Mouse (Mus musculus): ENCODE data around the gene Sbf2. TPM values are rescaled to one million over a fixed set of nuclear protein-coding genes. Genes with fewer than 3 reads are reported as not detected.
A peak's percentile ranks its signal among the peaks of the same experiment; 100 is the strongest.
"Not testable (repeated sequence)": the region's sequence is repeated elsewhere in the genome, so short reads cannot be mapped to it uniquely, and the experiment has no call there.

The Sbf2 gene
- polyA plus RNA-seq, 1 experiment from 2014 or later: 48.8 TPM

GRCm38 (mm10) chr7:110615151-110615631 is 469 bp upstream of the Sbf2 start:
- Histone ChIP-seq H3K36me3 (ENCODE audit: control insufficient read depth, insufficient read depth, low read length) (no peaks in the 10 kb centered on the region), H3K4me3 (ENCODE audit: low read depth, low read length) (peak overlapping the region; percentile 83), H3K4me2 (replicated peaks; ENCODE audit: low read depth, low read length) (peak overlapping the region; percentile 54), H3K9ac (replicated peaks; ENCODE audit: low read depth, low read length) (peak overlapping the region; percentile 85), H3K4me1 (ENCODE audit: control insufficient read depth, insufficient read depth, low read length) (peaks cover 22% of the 10 kb centered on the region; the same call in 1 of the 2 replicates), H3K27ac (ENCODE audit: low read length) (peak overlapping the region; percentile 99), H3K9me3 (ENCODE audit: control insufficient read depth, low read depth, low read length) (no peaks in the 10 kb centered on the region), H3K27me3 (ENCODE audit: control insufficient read depth, insufficient read depth, low read length) (no peaks in the 10 kb centered on the region)
- WGBS: 1% methylated on average over 19 of the region's 20 CpGs
- peak; percentile 48; the same call in 1 of the 2 replicates for ATAC-seq (ENCODE audit: insufficient number of reproducible peaks, insufficient read depth, low FRiP score, low read depth)

- H3K27ac ChIP-seq (ENCODE audit: low read length): peak overlapping the region; percentile 99
- no peaks in the 10 kb centered on the region for H3K9me3 ChIP-seq (ENCODE audit: control insufficient read depth, low read depth, low read length)
- 4% methylated on average over 17 of the region's 17 CpGs for WGBS
- no peaks in the 10 kb centered on the region for H3K36me3 ChIP-seq (ENCODE audit: control insufficient read depth, insufficient read depth, low read length)
- no peaks in the 10 kb centered on the region for H3K27me3 ChIP-seq (ENCODE audit: control insufficient read depth, insufficient read depth, low read length)
- no peak for ATAC-seq (ENCODE audit: insufficient number of reproducible peaks, insufficient read depth, low FRiP score, low read depth)
- H3K4me3 ChIP-seq (ENCODE audit: low read depth, low read length): peak overlapping the region; percentile 83
- peak overlapping the region; percentile 54 for H3K4me2 ChIP-seq (replicated peaks; ENCODE audit: low read depth, low read length)
- H3K4me1 ChIP-seq (ENCODE audit: control insufficient read depth, insufficient read depth, low read length): peaks cover 18% of the 10 kb centered on the region; the same call in 1 of the 2 replicates
- H3K9ac ChIP-seq (replicated peaks; ENCODE audit: low read depth, low read length): peak overlapping the region; percentile 85; the same call in 1 of the 2 replicates
Measured at GRCm38 (mm10) chr7:110613381-110614132, 1.2 kb downstream of the Sbf2 start.

- Histone ChIP-seq H3K4me3 (ENCODE audit: low read depth, low read length) (no peak overlapping the region), H3K36me3 (ENCODE audit: control insufficient read depth, insufficient read depth, low read length) (no peaks in the 10 kb centered on the region), H3K4me2 (replicated peaks; ENCODE audit: low read depth, low read length) (no peak overlapping the region), H3K9me3 (ENCODE audit: control insufficient read depth, low read depth, low read length) (no peaks in the 10 kb centered on the region), H3K27ac (ENCODE audit: low read length) (no peak overlapping the region), H3K9ac (replicated peaks; ENCODE audit: low read depth, low read length) (no peak overlapping the region), H3K27me3 (ENCODE audit: control insufficient read depth, insufficient read depth, low read length) (no peaks in the 10 kb centered on the region), H3K4me1 (ENCODE audit: control insufficient read depth, insufficient read depth, low read length) (0 out of 2 replicates have a peak, but pooled peaks cover under 1% of the 10 kb centered on the region)
- ATAC-seq (ENCODE audit: insufficient number of reproducible peaks, insufficient read depth, low FRiP score, low read depth): no peak
- WGBS: 100% methylated on average over 1 of the region's 1 CpGs
Measured at GRCm38 (mm10) chr7:110606906-110607305, 7.8 kb downstream of the Sbf2 start.

GRCm38 (mm10) chr7:110605476-110605875 is 9.2 kb downstream of the Sbf2 start:
- no peak overlapping the region for H3K4me3 ChIP-seq (ENCODE audit: low read depth, low read length)
- no peak overlapping the region for H3K9ac ChIP-seq (replicated peaks; ENCODE audit: low read depth, low read length)
- H3K27ac ChIP-seq (ENCODE audit: low read length): no peak overlapping the region
- no peak overlapping the region for H3K4me2 ChIP-seq (replicated peaks; ENCODE audit: low read depth, low read length)
- H3K9me3 ChIP-seq (ENCODE audit: control insufficient read depth, low read depth, low read length): no peaks in the 10 kb centered on the region
- no peaks in the 10 kb centered on the region for H3K27me3 ChIP-seq (ENCODE audit: control insufficient read depth, insufficient read depth, low read length)
- WGBS: 91% methylated on average over 4 of the region's 4 CpGs
- no peak for ATAC-seq (ENCODE audit: insufficient number of reproducible peaks, insufficient read depth, low FRiP score, low read depth)
- H3K36me3 ChIP-seq (ENCODE audit: control insufficient read depth, insufficient read depth, low read length): no peaks in the 10 kb centered on the region
- no peaks in the 10 kb centered on the region for H3K4me1 ChIP-seq (ENCODE audit: control insufficient read depth, insufficient read depth, low read length)

- no peaks in the 10 kb centered on the region for H3K27me3 ChIP-seq (ENCODE audit: control insufficient read depth, insufficient read depth, low read length)
- H3K36me3 ChIP-seq (ENCODE audit: control insufficient read depth, insufficient read depth, low read length): no peaks in the 10 kb centered on the region; the same call in 1 of the 2 replicates
- H3K4me1 ChIP-seq (ENCODE audit: control insufficient read depth, insufficient read depth, low read length): no peaks in the 10 kb centered on the region
- H3K9ac ChIP-seq (replicated peaks; ENCODE audit: low read depth, low read length): no peak overlapping the region
- no peak overlapping the region for H3K4me2 ChIP-seq (replicated peaks; ENCODE audit: low read depth, low read length)
- WGBS: 87% methylated on average over 1 of the region's 1 CpGs
- no peak overlapping the region for H3K4me3 ChIP-seq (ENCODE audit: low read depth, low read length)
- no peak for ATAC-seq (ENCODE audit: insufficient number of reproducible peaks, insufficient read depth, low FRiP score, low read depth)
- H3K9me3 ChIP-seq (ENCODE audit: control insufficient read depth, low read depth, low read length): no peaks in the 10 kb centered on the region; the same call in 1 of the 2 replicates
- H3K27ac ChIP-seq (ENCODE audit: low read length): no peak overlapping the region
Measured at GRCm38 (mm10) chr7:110597141-110597540, 17.6 kb downstream of the Sbf2 start.

- H3K4me2 ChIP-seq (replicated peaks; ENCODE audit: low read depth, low read length); H3K27me3 ChIP-seq (ENCODE audit: control insufficient read depth, insufficient read depth, low read length); H3K9me3 ChIP-seq (ENCODE audit: control insufficient read depth, low read depth, low read length); H3K36me3 ChIP-seq (ENCODE audit: control insufficient read depth, insufficient read depth, low read length); H3K27ac ChIP-seq (ENCODE audit: low read length); H3K4me3 ChIP-seq (ENCODE audit: low read depth, low read length); ATAC-seq (ENCODE audit: insufficient number of reproducible peaks, insufficient read depth, low FRiP score, low read depth); H3K4me1 ChIP-seq (ENCODE audit: control insufficient read depth, insufficient read depth, low read length); H3K9ac ChIP-seq (replicated peaks; ENCODE audit: low read depth, low read length): not testable (repeated sequence)
- WGBS: 93% methylated on average over 3 of the region's 3 CpGs
Measured at GRCm38 (mm10) chr7:110593991-110594390, 20.7 kb downstream of the Sbf2 start.

- Histone ChIP-seq H3K9ac (replicated peaks; ENCODE audit: low read depth, low read length) (no peak overlapping the region), H3K4me1 (ENCODE audit: control insufficient read depth, insufficient read depth, low read length) (no peaks in the 10 kb centered on the region), H3K9me3 (ENCODE audit: control insufficient read depth, low read depth, low read length) (no peaks in the 10 kb centered on the region), H3K4me3 (ENCODE audit: low read depth, low read length) (no peak overlapping the region), H3K4me2 (replicated peaks; ENCODE audit: low read depth, low read length) (no peak overlapping the region), H3K36me3 (ENCODE audit: control insufficient read depth, insufficient read depth, low read length) (no peaks in the 10 kb centered on the region), H3K27me3 (ENCODE audit: control insufficient read depth, insufficient read depth, low read length) (no peaks in the 10 kb centered on the region), H3K27ac (ENCODE audit: low read length) (no peak overlapping the region)
- 86% methylated on average over 1 of the region's 1 CpGs for WGBS
- no peak for ATAC-seq (ENCODE audit: insufficient number of reproducible peaks, insufficient read depth, low FRiP score, low read depth)
Measured at GRCm38 (mm10) chr7:110587721-110588120, 27.0 kb downstream of the Sbf2 start.

GRCm38 (mm10) chr7:110585250-110585649 is 29.5 kb downstream of the Sbf2 start:
- Histone ChIP-seq H3K36me3 (ENCODE audit: control insufficient read depth, insufficient read depth, low read length) (no peaks in the 10 kb centered on the region), H3K4me3 (ENCODE audit: low read depth, low read length) (no peak overlapping the region), H3K4me1 (ENCODE audit: control insufficient read depth, insufficient read depth, low read length) (no peaks in the 10 kb centered on the region), H3K9me3 (ENCODE audit: control insufficient read depth, low read depth, low read length) (no peaks in the 10 kb centered on the region), H3K27ac (ENCODE audit: low read length) (no peak overlapping the region), H3K4me2 (replicated peaks; ENCODE audit: low read depth, low read length) (no peak overlapping the region), H3K9ac (replicated peaks; ENCODE audit: low read depth, low read length) (no peak overlapping the region), H3K27me3 (ENCODE audit: control insufficient read depth, insufficient read depth, low read length) (no peaks in the 10 kb centered on the region)
- ATAC-seq (ENCODE audit: insufficient number of reproducible peaks, insufficient read depth, low FRiP score, low read depth): no peak
- whole genome bisulfite sequencing: 71% methylated on average over 2 of the region's 2 CpGs
